Mouse (Mus musculus): Measurements from ENCODE around the gene Baz2b. TPM values are rescaled to one million over a fixed set of nuclear protein-coding genes. Genes with fewer than 3 reads are reported as not detected.
A peak's percentile ranks its signal among the peaks of the same experiment; 100 is the strongest.

The Baz2b gene
- polyA plus RNA-seq, 1 experiment from 2014 or later = 33.8 TPM

DNA sequence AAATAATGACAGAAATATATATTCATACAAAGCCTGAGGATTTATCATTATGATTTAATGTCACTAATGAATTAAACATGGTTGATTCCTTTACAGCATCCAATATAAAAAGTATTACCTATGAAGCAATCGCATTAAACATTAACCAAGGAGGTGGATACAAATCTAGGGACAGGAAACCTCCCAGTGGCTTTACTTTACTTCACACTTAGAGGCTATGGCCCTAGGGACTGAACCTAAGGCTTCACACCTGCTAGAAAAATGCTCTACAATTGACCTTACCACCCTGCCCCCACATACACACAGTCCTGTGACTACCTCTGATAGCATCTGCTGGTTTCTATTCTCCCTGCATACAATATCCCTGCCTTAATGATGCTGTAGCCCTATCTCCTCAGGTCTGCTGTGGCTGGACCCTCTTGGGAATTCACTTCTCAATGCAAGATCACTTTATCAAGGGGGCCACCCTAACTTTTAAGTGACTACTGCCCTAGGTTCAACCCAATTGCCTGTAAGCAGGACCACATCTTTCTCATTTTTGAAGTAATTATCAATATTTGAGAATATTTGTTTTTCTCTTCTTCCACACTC is 149.4 kb downstream of the Baz2b start:
- no peaks in the 10 kb centered on the region for H3K4me1 ChIP-seq (replicated peaks; ENCODE audit: control insufficient read depth, insufficient read depth, low read length)
- H3K4me2 ChIP-seq (replicated peaks; ENCODE audit: low read depth) = no peak overlapping the region
- no peak overlapping the region for H3K27ac ChIP-seq (ENCODE audit: low read depth, low read length)
- ATAC-seq = peak; percentile 57; the same call in 1 of the 2 replicates
- H3K36me3 ChIP-seq (ENCODE audit: control insufficient read depth, insufficient read depth) = peaks cover 3% of the 10 kb centered on the region; the same call in 1 of the 2 replicates
- H3K27me3 ChIP-seq (replicated peaks; ENCODE audit: control insufficient read depth, insufficient read depth, low read length) = no peaks in the 10 kb centered on the region
- H3K9me3 ChIP-seq (ENCODE audit: control insufficient read depth) = no peaks in the 10 kb centered on the region
- TF ChIP-seq CTCF (IDR thresholded peaks at IDR 0.05; ENCODE audit: low read depth) = no peak
- H3K9ac ChIP-seq (ENCODE audit: low read depth, low read length) = no peak overlapping the region
- H3K4me3 ChIP-seq (ENCODE audit: low read depth, low read length) = no peak overlapping the region
- 91% methylated on average over 1 of the region's 1 CpGs for WGBS

DNA sequence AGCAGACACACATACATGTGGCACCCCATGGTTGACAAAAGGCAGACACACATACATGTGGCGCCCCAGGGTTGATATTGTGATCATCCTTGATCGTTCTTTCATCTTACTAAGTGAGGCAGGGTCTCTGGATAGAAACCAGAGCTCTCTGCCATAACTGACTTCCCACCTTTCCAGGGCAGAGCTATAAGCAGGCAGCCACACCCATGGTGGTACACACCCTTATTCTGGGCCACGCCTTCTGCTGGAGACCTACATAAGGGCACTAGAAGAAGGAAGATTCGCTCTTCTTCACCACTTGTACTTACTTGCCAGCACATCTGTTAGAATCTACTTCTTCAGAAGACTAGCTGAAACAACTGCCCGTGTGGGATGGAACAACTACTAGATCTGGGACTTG is 150.3 kb downstream of the Baz2b start:
- 88% methylated on average over 5 of the region's 5 CpGs for WGBS
- no peak overlapping the region for H3K9ac ChIP-seq (ENCODE audit: low read depth, low read length)
- no peaks in the 10 kb centered on the region for H3K4me1 ChIP-seq (replicated peaks; ENCODE audit: control insufficient read depth, insufficient read depth, low read length)
- H3K27me3 ChIP-seq (replicated peaks; ENCODE audit: control insufficient read depth, insufficient read depth, low read length) = no peaks in the 10 kb centered on the region
- H3K4me3 ChIP-seq (ENCODE audit: low read depth, low read length) = no peak overlapping the region
- no peak overlapping the region for H3K4me2 ChIP-seq (replicated peaks; ENCODE audit: low read depth)
- no peak overlapping the region; the same call in 1 of the 2 replicates for H3K27ac ChIP-seq (ENCODE audit: low read depth, low read length)
- H3K36me3 ChIP-seq (ENCODE audit: control insufficient read depth, insufficient read depth) = peaks cover 1% of the 10 kb centered on the region; the same call in 1 of the 2 replicates
- H3K9me3 ChIP-seq (ENCODE audit: control insufficient read depth) = no peaks in the 10 kb centered on the region
- ATAC-seq = no peak
- TF ChIP-seq CTCF (IDR thresholded peaks at IDR 0.05; ENCODE audit: low read depth) = no peak

DNA sequence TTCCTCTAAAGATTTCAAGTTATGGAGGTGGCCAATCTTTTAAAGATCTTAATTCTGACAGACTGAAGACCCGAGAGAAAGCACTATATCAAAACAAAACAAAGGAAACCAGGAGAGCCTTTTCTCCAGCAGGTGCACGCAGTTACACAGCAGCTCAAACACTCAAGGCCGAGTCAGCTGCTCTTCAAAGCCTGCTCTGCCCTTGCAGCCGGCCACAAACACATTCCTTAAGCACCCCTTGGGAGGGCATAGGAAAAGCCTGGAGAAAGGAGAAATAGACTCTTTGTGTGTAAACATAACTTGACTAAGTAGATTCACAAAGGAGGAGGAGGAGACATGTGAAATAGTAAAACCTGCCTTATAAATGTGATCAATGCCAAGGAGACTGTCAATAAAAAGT is 153.6 kb downstream of the Baz2b start:
- Histone ChIP-seq H3K9me3 (ENCODE audit: control insufficient read depth) (no peaks in the 10 kb centered on the region), H3K4me3 (ENCODE audit: low read depth, low read length) (no peak overlapping the region), H3K4me1 (replicated peaks; ENCODE audit: control insufficient read depth, insufficient read depth, low read length) (no peaks in the 10 kb centered on the region; the same call in none of the 2 replicates), H3K4me2 (replicated peaks; ENCODE audit: low read depth) (no peak overlapping the region), H3K36me3 (ENCODE audit: control insufficient read depth, insufficient read depth) (no peaks in the 10 kb centered on the region), H3K9ac (ENCODE audit: low read depth, low read length) (no peak overlapping the region), H3K27ac (ENCODE audit: low read depth, low read length) (no peak overlapping the region), H3K27me3 (replicated peaks; ENCODE audit: control insufficient read depth, insufficient read depth, low read length) (no peaks in the 10 kb centered on the region)
- TF ChIP-seq CTCF (IDR thresholded peaks at IDR 0.05; ENCODE audit: low read depth) = no peak
- WGBS = 28% methylated on average over 4 of the region's 4 CpGs
- no peak for ATAC-seq

DNA sequence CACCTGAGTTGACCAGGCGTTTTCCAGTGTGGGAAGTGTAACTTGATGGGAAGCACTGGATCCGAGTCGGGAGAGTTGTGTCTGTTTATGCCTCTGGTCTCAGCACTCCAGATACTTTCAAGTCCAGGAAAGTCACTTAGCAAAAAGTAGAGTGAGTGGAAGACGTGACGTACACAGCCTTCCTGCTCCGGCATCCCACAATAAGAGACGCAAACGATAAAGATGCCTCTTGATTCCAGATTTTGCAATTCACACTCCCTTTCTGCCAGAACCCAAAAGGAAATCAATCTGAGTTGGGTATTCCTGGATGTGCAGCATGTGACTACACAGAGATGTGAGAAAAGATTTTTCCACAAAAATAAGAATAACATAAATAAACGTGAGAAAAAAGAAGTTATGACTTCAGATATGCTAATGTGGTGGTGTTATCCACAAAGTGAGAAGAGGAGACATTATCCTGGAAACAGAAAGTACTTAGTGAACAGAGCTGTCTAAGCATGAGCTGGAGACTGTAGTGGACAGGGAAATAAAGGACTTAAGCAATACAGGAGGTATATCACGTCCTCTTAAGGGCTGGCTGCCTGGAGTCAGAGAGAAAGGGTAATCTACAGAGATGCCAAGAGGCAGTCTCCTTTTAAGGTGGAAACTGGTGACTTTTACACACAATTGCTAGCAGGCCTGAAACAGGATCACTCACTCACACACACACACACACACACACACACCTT is 154.7 kb downstream of the Baz2b start:
- Histone ChIP-seq H3K9ac (ENCODE audit: low read depth, low read length) (no peak overlapping the region), H3K4me1 (replicated peaks; ENCODE audit: control insufficient read depth, insufficient read depth, low read length) (no peaks in the 10 kb centered on the region; the same call in none of the 2 replicates), H3K9me3 (ENCODE audit: control insufficient read depth) (no peaks in the 10 kb centered on the region), H3K4me2 (replicated peaks; ENCODE audit: low read depth) (no peak overlapping the region), H3K4me3 (ENCODE audit: low read depth, low read length) (no peak overlapping the region), H3K36me3 (ENCODE audit: control insufficient read depth, insufficient read depth) (no peaks in the 10 kb centered on the region), H3K27ac (ENCODE audit: low read depth, low read length) (no peak overlapping the region; the same call in 1 of the 2 replicates), H3K27me3 (replicated peaks; ENCODE audit: control insufficient read depth, insufficient read depth, low read length) (no peaks in the 10 kb centered on the region)
- WGBS = 66% methylated on average over 10 of the region's 10 CpGs
- no peak for TF ChIP-seq CTCF (IDR thresholded peaks at IDR 0.05; ENCODE audit: low read depth)
- peak; percentile 43; the same call in 1 of the 2 replicates for ATAC-seq

DNA sequence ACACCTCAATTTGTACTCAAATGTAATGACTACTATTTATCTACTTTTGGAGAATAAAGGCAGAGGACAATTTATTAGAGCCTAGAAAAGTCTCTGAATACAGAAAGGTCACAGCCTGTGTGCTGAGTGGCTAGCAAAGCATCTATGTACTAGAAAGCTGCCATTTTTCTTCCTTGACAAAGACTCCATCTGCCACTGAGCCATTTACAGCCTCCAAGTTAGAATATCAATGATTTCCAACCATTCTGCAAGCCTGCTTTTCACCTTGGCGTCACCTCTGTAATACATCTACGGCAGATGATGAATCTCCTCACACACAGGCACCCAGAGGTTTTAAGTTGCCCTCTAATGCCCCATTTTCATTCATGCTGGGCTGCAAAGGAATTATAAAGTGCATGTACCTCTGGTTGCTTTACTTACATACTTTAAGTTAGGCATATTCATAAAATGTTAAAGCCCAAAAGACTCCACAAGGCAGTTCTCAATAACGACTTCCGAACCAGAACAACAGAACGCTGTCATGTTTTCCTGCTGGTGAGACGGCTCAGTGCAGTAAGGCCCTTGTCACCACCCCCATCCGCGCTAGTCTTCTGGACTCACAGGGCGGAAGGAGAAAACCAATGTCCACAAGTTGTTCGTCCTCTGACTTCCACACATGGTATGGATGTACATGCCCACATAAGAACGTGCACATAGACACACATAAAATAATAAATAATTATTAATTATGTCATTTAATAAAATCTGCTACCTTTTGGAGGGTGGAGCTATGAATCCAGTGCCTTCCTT is 156.2 kb downstream of the Baz2b start:
- TF ChIP-seq CTCF (IDR thresholded peaks at IDR 0.05; ENCODE audit: low read depth) = no peak
- no peak overlapping the region for H3K4me2 ChIP-seq (replicated peaks; ENCODE audit: low read depth)
- no peak overlapping the region for H3K9ac ChIP-seq (ENCODE audit: low read depth, low read length)
- 89% methylated on average over 11 of the region's 11 CpGs for WGBS
- H3K27me3 ChIP-seq (replicated peaks; ENCODE audit: control insufficient read depth, insufficient read depth, low read length) = no peaks in the 10 kb centered on the region
- H3K4me3 ChIP-seq (ENCODE audit: low read depth, low read length) = no peak overlapping the region
- H3K9me3 ChIP-seq (ENCODE audit: control insufficient read depth) = no peaks in the 10 kb centered on the region
- H3K4me1 ChIP-seq (replicated peaks; ENCODE audit: control insufficient read depth, insufficient read depth, low read length) = no peaks in the 10 kb centered on the region; the same call in none of the 2 replicates
- H3K27ac ChIP-seq (ENCODE audit: low read depth, low read length) = no peak overlapping the region
- H3K36me3 ChIP-seq (ENCODE audit: control insufficient read depth, insufficient read depth) = no peaks in the 10 kb centered on the region
- ATAC-seq = no peak
